Mouse (Mus musculus): ENCODE results near the gene Hoxa9. TPM values are rescaled to one million over a fixed set of nuclear protein-coding genes. Genes with fewer than 3 reads are reported as not detected.

The Hoxa9 gene
- total RNA-seq, 2 experiments from 2014 or later, result 7.5 to 8.8 TPM

DNA sequence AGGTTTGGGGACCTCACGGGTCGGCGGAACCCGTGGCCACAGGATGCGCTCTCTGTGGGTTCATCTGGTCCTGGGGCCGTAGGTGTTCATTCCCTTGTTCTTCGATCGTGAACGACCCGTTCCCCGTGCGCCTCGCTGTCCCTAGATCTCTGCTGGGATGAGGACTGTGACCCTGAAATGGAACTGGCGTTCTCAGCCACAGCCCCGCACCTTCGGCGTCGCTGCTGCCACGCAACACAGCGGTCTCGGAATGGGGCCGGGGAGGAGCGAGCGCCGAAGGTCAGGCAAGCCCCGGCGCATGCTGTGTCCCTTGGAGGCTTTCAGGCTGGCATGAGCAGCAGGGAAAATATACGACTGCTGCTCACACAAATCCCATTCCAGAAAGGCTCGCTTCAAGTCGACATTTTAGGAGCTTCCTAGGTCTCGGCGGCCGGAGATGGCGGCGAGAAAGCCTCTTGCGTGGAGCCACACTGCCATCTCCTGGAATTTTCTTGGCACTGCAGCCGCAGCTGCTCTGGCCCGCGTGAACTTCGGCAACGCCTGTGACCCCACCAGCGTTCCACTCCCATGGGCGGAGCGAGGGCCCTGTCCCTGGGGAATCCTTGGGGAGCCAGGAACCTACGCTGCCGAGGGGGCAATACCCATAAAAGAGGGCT, 9.4 kb downstream of the Hoxa9 start, which contains the start of gene Hoxa7:
Gene Hoxa7 (minus strand): TSS at position 518 of the 656 bp plus-strand sequence.
- intact Hi-C loops (cut with DNase I), result loop anchor here (2.0 to 5.0 kb wide), 3 partner anchors 345 to 749 kb away; partner anchors contain the start of gene Cbx3
- H3K27ac ChIP-seq, result peak within 1 kb of the TSS; percentile 93
- TF ChIP-seq CTCF (IDR thresholded peaks at IDR 0.05), result no peak; the same call in 1 of the 2 replicates
- peak; percentile 95 for DNase-seq
- peak within 1 kb of the TSS; percentile 76 for H3K4me3 ChIP-seq

DNA sequence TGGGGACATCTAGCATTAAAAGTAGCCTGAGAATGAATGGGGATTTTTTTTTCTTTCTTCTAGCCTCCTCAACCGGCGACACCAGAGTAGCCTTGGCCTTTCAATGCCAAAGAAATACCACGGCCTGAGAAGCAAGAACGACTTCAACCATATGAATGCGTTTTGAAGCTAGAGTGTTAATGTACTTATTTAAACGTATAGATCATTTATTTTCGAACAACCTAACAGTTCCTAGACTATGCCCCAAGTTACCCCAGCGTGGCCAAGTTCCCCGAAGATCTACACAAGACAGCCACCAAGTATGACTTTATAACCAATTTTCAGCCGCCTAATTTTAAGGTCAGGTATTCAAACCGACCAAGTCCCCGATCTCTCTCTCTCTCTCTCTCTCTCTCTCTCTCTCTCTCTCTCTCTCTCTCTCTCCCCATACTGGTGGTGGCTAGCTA, 10.0 kb downstream of the Hoxa9 start:
- TF ChIP-seq CTCF (IDR thresholded peaks at IDR 0.05), result no peak
- intact Hi-C loops (cut with DNase I), result loop anchor here (2.0 to 5.0 kb wide), 3 partner anchors 344 to 749 kb away; partner anchors contain the start of gene Cbx3
- Histone ChIP-seq H3K27ac (peak overlapping the region; percentile 93), H3K4me3 (peak overlapping the region; percentile 76)
- no peak for DNase-seq

DNA sequence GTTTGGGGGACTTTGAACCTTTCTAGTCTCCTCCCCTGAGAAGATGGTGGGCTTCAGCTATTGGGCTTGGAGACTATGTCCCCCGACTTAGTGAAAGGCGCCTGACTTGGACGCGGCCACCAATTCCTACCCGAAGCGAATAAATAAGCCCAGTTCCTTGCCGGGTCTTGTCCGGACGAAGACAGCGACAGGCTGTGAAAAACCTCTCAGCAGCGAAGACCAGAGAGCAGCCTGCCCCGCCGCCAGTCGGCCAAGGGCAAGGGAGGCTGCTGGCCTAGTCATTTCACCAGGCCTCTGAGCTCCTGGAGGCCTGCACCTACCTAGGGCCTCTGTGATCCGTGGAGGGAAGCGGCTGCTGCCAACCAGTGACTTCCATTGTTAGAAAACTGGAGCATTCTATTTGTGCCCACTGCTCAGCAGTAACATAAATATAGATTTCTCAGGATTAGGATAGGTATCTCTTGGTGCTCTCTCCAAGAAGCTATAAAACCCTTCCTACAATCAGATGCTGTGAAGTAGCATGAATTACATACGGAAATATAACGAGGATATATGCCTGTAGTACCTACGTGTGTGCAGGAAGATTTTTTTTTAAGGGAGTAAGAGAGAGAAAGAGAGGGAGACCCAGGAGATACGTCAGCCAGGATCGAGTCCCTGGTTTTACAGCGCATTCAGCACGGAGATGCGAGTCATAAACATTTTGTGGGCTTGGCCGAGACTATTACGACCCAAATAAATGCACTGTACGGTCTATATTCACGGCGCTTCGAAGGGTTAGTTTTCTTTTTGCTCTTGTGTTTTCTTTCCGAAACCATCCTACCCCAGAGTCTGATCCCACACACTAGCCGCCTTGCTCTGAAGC, 10.7 kb downstream of the Hoxa9 start:
- intact Hi-C loops (cut with DNase I), result loop anchor here (2.0 to 5.0 kb wide), 3 partner anchors 343 to 748 kb away; partner anchors contain the start of gene Cbx3
- DNase-seq, result no peak
- H3K4me3 ChIP-seq, result peak overlapping the region; percentile 76
- TF ChIP-seq CTCF (IDR thresholded peaks at IDR 0.05), result no peak
- peak overlapping the region; percentile 93 for H3K27ac ChIP-seq

DNA sequence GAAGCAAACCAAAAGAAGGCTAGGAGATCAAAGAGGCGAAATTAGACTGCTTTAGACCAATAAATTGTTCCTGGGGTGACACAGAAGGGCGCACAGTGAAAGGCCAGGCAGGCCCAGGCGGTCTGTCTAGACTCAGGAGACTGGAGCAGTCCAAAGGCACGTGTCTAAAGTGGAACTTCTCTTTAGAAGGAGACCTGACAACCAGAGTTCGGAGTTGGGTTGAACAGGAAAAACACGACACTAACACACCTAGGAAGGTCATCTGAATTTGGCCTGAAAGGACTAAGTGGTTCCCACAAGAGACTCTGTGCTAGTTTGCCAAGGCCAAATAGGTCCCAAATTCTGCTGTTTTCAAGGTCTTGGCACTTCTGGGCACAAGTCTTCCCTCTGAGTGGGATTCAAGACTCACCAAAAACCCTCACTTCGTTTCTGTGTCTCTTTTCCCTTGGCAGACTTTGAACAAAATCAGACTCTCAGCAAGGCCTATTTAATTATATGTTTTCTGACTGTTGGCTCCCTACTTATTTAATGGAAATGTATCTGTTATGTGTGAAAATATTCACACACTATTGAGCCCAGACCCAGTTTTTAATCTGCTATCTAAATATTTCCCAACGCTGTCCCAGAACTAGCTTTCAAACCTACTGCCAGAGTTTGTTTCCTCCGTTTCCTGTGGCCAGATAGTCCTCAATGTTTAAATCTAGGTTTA, 11.5 kb downstream of the Hoxa9 start:
- TF ChIP-seq CTCF (IDR thresholded peaks at IDR 0.05), result no peak
- intact Hi-C loops (cut with DNase I), result loop anchor here (5.0 kb wide), 1 partner anchor 837 kb away; no protein-coding TSS in a partner anchor
- no peak for DNase-seq
- Histone ChIP-seq H3K27ac (peak overlapping the region; percentile 93), H3K4me3 (peak overlapping the region; percentile 76)

DNA sequence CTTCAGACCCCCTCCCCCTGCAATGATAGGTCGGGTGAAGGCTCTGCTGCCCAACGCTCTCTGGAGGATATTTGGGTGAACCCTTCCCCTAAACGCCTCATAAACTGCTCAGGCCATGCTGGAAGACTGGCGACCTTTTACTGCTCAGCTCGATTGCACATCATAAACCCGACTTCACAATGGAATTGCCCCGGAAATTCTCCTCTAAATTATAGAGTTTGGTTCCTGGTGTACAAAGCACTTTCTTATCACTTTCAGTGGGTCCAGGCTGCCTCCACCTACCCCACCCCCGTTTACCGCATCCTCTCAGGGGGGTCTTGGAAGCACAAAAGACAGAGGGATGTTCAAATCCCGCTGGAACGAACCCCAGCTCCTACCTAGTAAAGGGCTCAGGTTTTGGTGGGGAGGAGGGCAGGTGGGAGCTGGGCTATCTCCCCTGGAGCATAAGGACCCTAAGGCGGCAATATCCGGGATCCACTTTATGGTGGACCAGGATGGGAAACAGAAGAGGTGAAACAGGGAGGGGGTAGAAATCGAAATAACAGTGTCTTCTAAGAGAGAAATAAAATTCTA, 12.2 kb downstream of the Hoxa9 start:
- H3K4me3 ChIP-seq, result no peak overlapping the region
- peak overlapping the region; percentile 93; the same call in 1 of the 2 replicates for H3K27ac ChIP-seq
- intact Hi-C loops (cut with DNase I), result loop anchor here (5.0 kb wide), 1 partner anchor 836 kb away; no protein-coding TSS in a partner anchor
- no peak for DNase-seq
- no peak for TF ChIP-seq CTCF (IDR thresholded peaks at IDR 0.05)

DNA sequence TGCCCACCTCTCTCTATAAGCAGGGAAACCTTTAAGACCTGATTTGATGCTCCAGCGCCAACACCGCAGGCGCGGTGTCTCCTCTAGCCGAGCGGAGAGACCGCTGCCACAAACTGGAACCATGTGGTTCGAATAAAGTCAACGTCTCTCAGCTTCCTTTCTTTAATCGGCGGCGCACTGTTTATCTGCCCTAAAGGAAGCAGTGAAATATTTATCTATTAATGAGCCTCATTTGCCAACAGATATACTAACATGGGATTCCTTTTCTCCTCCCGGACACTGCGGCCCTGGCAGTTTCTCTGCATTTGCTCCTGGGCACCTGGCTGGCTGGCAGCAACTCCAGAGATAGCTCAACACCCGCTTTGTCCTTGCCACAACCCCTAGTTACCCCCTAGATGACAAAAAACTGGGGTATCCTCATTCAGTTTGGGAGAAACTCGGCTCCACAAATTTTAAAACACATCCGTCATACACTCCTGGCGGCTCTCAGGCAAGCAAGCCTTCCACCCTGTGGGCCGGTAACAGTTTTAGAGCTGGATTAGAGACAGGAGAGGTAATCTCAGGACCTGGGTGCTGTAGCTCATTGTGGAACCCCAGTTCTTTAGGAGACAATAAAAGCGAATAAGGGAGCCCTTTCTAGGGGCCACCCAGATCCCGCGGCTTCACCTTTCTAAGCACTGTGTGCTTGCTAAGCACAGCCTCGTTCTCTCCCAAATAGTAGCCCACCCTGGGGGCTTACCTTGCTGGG, 12.8 kb downstream of the Hoxa9 start:
- TF ChIP-seq CTCF (IDR thresholded peaks at IDR 0.05), result no peak
- intact Hi-C loops (cut with DNase I), result loop anchor here (5.0 kb wide), 1 partner anchor 836 kb away; no protein-coding TSS in a partner anchor
- peak overlapping the region; percentile 78 for H3K4me3 ChIP-seq
- peak overlapping the region; percentile 91 for H3K27ac ChIP-seq
- DNase-seq, result no peak

DNA sequence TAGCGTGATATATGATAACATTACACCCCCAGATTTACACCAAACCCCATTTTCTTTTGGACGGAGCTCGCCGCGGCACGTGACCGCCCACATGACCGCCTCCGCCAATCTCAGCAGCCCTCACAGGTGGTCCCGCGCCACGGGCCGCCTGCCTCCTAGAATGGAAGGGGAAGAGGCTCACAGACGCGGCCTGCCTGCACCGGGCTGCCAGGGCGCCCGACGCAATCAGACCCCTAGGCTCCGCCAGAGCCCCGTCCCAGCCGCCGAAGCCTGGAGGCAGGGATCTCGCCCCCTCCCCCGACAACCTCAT, 13.5 kb downstream of the Hoxa9 start:
- Histone ChIP-seq H3K27ac (peak overlapping the region; percentile 91), H3K4me3 (peak overlapping the region; percentile 78)
- no peak for TF ChIP-seq CTCF (IDR thresholded peaks at IDR 0.05)
- peak; percentile 94 for DNase-seq
- intact Hi-C loops (cut with DNase I), result loop anchor here (5.0 kb wide), 1 partner anchor 835 kb away; no protein-coding TSS in a partner anchor

DNA sequence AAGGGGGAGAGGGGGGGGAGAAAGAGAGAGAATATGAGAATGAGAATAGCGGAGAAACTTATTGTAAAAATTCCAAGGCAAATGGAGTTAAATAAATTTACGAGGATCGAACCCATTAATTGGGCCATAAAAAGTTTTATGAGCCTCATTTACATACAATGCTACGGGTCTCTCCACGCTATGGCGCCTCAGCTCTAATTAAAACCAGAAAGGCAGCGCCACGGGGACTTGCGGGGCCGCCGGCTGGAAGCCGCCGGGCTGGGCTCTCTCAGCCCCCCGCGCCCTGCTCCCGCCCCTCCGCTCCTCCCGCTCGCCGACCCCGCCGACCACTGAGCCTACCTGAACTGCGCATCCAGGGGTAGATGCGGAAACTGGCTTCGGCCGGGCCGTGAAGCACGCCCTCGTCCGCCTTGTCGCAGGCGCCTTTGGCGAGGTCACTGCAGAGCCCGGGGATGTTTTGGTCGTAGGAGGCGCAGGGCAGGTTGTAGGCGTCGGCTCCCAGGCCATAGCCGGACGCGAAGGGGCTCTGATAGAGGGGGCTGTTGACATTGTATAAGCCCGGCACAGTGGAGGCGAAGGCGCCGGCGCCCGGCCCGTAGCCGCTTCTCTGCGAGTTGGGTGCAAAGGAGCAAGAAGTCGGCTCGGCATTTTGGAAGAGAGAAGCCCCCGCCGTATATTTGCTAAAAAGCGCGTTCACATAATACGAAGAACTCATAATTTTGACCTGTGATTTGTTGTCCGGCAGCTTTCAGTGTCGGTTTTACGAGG, 14.0 kb downstream of the Hoxa9 start:
- intact Hi-C loops (cut with DNase I), result loop anchor here (5.0 kb wide), 1 partner anchor 835 kb away; no protein-coding TSS in a partner anchor
- H3K27ac ChIP-seq, result peak overlapping the region; percentile 91
- peak; percentile 74 for DNase-seq

DNA sequence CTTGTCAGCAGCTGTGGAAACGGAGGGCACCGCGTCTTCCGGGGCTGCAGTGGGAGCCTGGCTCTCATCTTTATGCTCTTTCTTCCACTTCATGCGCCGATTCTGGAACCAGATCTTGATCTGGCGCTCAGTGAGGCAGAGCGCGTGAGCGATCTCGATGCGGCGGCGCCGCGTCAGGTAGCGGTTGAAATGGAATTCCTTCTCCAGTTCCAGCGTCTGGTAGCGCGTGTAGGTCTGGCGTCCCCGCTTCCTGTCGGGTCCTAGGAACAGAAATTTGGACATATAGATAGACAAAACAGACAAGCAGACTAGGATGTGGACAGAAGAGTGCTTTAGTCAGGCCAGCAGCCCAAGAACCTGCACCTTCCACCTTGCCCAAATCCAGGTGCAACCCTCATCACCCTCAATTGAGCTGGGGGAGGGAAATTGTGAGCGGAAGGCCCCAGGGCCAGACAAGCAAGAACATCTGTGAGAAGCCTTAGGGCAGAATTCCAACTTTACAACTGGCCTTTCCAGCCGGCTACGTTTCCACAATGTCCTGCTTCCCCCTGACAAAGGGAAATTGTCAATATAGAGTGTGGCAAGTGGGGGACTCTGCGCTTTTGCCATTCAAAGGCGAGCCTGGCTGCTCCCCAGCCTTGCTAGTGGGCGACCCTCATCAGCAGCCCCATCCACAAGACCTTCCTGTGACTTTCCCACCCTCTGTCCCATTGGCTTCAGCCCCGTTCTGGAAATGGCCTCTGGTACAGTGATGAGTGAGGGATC, 14.9 kb downstream of the Hoxa9 start:
- peak; percentile 16 for DNase-seq
- no peak for TF ChIP-seq CTCF (IDR thresholded peaks at IDR 0.05)

More for the DNA sequence above, 14.0 kb downstream of the Hoxa9 start:
- no peak for TF ChIP-seq CTCF (IDR thresholded peaks at IDR 0.05)
- H3K4me3 ChIP-seq, result peak overlapping the region; percentile 78

DNA sequence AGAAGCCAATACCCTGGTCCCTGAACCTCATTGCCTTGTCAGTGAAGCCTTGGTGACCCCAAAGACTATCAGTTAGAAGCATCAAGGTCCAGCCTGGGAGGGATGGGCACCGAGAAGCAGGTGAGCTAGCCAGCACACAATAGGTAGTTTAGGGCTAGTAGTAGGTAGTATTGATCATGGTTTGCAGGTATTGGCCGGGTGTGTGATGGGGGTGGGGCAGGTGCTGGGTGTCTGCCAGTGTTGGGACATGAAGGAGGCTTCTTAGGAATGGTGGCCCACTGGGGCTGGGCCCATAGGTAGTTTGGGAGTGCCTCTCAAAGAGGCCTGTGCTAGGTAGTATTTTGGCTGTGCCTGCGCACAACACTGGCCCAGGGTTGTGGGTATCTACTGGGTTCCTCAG, 15.8 kb downstream of the Hoxa9 start:
- H3K27ac ChIP-seq, result no peak overlapping the region
- DNase-seq, result peak; percentile 24
- TF ChIP-seq CTCF (IDR thresholded peaks at IDR 0.05), result no peak
- H3K4me3 ChIP-seq, result no peak overlapping the region
- intact Hi-C loops (cut with DNase I), result loop anchor here (5.0 kb wide), 1 partner anchor 833 kb away; no protein-coding TSS in a partner anchor

More for the DNA sequence above, 14.9 kb downstream of the Hoxa9 start:
- H3K4me3 ChIP-seq, result peak overlapping the region; percentile 78
- H3K27ac ChIP-seq, result peak overlapping the region; percentile 91
- intact Hi-C loops (cut with DNase I), result loop anchor here (5.0 kb wide), 1 partner anchor 834 kb away; no protein-coding TSS in a partner anchor
